Mouse (Mus musculus) c-Kit-positive CD71-negative TER-119-negative erythroid progenitor cells, embryonic 14.5 days (primary cell): ENCODE results near the gene Gstp2.

Source experiments
- DNase-seq: peaks from one replicate; pipeline ENCODE4 v3.0.0-alpha.2; 2013; ENCODE audit warnings: low read depth

Gstp2 gene

DNA sequence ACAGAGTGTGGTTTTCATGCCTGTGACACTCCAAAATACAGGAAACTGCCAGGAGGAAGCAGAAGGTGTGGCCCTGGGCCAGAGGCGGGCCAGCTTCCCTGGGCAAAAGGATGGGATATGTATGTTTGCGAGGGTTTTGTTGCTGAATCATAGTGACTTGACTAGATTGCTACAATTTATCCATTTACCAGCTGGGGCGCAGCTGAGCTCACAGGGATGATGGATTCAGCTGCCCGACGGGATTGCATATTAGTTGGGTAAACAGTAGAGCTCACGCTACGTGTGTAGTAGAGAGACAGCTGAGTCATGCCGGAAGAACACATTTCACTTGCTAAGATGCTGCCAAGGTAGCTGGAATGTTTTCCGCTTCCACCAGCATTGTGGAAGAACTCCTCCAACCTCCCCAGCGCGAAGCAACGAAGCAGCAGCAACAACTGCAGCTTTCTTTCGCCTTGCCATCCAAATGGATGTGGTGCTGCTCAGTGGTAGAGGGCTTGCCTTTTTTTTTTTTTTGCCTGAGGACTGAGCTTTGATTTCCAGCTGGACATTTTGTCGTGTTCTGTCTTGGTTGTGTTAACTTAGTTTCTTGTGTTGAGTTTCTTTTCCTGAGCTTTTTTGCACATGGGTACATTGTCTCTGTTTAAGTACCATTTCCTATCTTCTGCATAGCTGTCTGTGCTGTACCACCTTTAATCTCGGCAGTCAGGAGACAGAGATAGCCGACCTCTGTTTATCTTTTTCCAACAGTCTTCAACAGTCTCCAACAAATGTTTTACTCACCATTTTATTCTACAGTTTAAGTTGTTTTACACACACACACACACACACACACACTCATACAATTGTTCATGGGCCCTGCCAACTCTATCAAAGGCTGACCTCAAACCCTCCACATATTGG lies at the start of gene Gstp2:
Gstp2 (minus strand) TSS at position 58 of the 900 bp plus-strand sequence.
- no peak for DNase-seq

DNA sequence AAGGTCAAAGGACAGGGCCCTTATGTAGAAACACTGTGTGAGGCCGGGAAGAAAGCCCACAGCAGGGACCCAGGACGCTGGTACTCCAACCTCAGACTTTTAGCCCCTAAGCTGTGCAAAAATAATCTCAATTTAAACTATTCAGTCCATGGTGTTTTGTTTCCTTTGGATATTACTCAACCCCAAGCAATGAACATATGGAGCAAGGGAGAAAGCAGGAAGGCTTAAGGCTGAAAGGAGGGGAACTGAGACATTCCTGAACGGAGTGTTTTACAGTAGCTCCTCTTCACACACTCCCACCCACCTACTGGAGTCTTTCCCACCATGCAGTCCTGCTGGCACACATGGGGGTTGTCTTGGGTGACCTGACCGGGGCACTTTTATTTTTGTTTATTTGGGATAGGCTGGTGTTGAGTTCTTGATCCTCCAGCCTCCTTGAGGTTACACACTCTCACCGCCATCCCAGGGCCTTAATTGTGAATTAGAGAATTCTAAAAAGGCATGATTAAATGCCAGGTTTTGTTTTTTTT lies 49.0 kb upstream of the Gstp2 start:
- DNase-seq, result no peak

DNA sequence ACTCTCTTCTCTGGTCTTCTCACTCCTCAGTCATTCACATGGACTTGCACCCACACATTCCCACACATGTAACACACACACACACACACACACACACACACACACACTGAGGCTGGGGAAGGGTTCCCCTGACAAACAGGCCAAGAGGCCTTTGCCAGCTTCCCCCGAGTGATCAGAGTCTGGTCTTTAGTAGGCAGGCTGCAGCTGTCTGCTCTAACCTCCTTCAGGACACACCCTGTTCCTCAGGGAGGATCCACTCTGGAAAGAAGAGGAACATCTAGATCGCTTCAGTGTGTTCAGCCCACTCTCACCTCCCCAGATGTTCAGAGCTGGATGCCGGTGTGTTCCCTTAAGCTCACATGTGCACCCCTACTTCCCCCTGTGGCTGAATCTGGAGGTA lies 48.5 kb upstream of the Gstp2 start:
- DNase-seq, result no peak

DNA sequence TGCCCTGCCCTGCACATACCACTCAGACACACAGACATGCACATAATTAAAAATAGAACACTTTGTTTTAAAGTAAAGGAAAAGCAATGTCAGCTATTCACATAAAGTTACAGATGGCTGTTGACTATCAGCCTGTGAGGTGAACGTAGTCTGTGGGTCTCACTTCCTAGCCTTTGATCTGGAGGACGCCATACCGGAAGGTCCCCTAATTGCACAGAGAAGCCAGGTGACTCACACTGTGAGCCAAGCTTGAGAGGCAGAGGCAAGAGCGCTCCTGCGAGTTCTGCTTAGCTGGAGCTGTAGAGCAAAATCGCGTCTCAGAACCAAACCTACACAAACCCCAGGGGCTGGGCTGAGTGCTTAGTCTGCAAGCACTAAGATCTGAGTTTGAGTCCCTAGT lies 47.9 kb upstream of the Gstp2 start:
- no peak for DNase-seq

DNA sequence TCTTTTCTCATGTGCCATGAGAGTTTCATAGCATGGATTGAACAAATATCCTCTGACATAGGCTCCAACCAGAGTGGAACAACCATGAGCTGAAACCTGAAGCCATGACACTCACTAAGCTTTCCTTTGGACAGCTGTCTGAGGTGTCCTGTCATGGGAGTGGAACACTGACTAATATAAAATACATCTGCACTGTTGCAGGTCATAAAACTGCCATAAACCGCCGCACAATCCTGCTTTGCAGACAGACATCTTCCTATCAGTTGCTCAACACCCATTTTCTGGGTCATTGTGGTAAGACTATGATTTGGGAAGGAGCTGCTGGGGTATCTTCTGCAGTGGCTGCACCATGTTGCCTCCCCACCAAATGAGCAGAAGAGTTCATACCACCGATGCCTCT lies 46.9 kb upstream of the Gstp2 start:
- DNase-seq, result no peak

DNA sequence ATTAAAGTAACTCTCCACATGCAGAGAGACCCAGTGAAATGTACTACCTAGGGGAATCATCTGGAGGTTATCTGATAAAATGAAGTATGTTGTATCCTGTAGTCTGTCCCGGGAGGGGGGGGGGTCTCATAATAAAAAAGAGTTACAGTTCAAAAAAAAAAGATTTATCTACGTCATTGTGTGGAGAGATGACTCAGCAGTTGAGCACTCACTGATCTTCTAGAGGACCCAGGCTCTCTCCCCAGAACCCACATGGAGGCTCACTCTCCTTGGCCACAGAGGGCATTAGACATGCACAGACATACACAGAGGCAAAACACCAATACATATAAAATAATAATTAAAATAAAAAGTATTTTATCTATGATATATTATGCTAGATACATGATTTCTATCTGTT lies 45.6 kb upstream of the Gstp2 start:
- no peak for DNase-seq

DNA sequence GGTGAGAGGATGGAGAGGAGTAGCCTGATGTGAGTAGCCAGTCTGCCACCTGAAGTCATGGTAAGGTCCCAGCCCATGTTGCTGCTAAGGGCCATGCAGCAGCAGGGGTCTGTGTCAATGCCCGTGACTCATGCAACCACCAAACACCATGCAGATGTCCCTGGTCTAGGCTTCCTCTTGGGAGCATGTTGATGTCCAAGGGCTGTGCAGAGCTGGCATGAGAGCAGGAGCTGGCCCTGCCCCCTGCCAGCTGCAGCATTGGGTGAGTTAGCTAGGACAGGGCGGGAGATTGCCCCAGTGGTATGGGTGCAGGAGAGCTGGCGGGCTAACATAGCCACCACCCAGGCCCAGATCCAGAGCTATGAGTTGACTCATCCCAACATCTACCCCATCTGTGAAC lies 44.6 kb upstream of the Gstp2 start:
- DNase-seq, result no peak

DNA sequence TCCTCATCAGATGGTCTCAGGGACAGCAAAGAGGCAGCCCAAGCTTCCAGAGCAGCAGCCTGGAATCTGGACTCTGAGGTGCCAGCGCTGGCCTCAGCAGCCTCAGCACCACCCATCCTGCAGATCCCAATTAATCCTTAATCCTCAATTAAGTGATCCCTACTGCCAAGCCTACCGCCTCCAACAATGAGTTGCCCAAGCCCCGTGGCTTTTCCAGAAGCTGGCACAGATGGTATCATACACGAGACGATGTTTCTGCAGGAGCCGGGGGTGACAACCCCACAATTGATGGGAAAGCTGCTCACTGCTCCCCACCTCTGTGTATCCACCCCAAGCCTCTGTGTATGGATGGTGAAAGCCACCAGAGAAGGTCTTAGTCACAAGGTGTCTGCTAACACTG lies 43.3 kb upstream of the Gstp2 start:
- DNase-seq, result no peak

DNA sequence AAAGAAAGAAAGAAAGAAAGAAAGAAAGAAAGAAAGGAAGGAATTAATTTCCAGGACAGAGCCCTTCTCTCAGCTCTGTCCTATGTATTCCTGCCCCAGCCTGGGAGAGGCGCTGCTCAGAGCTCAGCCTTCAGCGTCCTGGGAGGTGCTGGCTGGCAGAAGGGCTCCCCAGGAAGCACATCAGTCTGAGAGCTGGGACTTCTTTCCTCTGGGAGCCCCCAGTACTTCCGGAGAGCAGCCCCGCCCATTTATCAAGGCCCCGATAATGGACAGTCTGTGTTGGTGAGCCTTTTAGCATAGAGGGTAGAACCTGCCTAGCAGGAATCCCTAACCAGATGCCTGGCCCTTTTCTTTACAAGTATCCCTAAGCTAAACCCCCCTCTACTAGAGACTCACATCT lies 42.3 kb upstream of the Gstp2 start:
- DNase-seq, result no peak

DNA sequence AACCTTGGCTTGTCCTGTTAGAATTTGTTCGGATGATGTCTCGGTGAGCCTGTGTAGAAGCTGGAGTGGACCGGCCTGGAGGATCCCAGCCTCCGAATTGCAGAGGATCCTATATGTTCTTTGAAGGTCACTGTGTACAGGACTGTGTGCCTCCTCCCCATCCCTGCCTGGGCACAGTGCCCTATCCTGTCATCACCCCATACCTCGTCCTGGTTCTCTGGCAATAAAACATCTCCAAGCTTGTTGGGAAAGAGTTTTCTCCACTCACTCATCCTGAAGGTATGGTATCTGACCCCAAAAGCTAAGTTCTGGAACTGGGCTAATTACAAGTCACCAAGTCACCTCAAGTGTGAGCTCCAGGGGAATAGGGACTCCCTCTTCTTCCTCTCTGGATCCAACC lies 41.3 kb upstream of the Gstp2 start:
- no peak for DNase-seq

DNA sequence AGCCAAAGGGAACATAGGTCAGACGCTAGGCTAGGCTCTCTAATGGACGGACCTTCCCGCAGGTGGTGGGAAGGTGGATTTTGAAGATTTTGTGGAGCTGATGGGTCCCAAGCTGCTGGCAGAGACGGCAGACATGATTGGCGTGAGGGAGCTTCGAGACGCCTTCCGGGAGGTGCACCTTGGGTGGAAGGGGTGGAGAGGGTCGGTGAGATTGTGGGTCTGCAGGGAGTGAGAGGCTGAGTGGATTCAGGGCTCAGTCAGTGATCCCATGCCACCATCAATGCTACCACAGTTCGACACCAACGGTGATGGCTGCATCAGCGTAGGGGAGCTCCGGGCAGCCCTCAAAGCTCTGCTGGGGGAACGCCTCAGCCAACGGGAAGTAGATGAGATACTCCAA lies 40.3 kb upstream of the Gstp2 start:
- DNase-seq, result no peak

DNA sequence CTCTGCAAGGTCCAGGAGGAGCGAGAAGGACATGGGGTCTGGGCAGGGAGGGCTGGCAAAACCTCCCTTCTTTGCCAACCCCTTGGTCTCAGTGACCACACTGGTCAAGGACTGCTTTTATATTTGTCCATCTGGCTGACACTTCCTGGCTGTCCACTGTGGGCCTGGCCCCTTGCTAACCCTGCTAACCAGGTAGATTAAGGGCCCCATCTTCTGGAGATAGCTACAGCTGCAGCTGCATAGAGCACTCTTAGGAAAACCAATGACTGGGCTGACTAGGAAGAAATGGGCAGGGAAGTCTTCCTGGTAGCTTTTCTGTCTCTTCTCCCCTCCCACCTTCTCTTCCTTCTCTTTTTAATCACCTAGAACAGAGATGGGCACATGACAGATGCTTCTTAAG lies 39.2 kb upstream of the Gstp2 start:
- no peak for DNase-seq

DNA sequence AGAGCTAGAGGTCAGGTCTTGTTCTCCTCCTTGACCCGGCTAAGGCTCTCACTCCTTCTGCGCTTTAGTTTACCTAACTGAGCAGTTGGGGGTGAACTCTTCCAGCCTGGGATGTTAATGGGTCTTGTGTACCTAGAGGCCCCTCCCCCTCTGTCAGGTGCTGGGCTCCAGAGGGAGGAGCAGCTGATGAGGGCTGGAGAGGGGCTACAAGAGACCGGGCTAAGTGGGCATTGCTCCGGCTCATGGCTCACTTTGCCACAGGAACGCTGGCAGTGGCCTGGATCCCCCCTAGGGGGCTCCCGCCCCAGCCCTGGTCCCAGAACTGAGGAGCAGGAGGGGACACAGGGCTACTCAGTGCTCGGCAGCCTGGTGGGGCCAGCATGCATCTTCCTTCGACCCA lies 38.0 kb upstream of the Gstp2 start:
- no peak for DNase-seq

DNA sequence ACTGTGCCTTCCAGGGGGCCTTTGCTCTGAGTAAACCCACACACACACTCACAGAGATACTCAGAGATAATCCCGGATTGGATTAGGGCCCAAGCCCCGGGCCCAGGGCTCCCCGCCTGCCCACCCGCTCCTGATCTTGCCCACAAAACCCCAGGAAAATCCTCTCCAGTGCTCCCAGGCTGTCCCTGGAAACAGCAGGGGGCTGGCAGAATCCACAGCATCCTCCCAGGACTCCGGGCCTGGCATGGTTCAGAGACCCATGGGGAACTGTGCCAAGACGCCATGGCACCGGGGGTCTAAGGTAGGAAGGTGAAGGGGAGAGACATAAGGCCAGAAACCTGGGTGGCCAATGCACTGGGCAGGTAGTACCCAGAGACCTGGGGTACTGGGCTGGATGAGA lies 37.5 kb upstream of the Gstp2 start:
- no peak for DNase-seq

DNA sequence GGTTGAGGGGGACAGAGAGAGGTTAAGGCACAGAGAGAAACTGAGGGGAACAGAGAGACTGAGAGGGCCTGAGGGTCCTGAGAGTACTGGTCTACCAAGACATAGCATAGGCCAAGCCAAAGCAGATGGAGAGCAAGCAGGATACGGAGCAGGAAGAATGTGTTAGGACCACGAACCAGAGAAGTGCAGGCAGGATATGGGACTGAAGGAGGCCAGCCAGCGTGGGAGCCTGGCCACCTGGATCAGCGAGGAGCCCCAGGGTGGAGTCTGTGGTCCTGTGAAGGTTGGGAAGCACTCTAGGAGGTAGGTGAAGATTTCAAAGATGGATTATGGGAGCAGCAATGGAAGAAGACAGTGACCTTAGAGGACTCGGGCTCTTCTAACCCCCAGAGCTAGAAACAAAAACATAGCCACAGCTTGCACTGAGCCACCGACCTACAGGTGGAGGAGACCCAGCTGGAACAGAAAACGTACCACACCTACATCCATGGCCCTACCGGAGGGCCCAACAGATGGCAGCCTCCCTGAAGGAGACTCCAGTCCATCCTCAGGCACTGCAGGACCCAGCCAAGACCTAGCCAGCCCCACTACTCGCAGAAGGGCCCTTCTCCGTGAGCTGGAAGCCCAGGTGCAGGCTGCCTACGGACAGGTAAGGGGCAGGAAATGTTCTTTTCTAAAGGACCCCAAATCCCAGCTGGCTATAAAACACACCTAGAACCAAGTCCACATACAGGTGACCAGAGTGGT lies 36.6 kb upstream of the Gstp2 start:
- no peak for DNase-seq

DNA sequence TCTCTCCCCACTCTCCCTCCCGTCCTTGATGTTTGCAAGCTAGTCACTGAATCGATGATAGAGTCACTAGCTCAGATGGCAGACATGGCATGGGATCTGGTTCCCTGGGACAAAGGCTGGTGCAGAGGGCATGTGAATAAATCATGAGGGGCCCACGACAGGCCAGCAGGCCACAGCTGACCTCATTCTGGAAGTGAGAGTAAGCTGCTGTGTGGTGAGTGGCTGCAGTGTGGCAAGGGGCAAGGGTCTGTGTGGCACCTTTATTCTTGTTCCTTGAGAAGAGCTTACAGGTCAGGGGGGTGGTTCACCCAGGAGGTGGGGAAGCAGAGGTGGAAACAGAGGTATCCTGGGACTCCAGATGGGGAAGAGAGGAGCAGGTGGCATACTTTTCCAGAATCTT lies 35.6 kb upstream of the Gstp2 start, which contains the start of gene Cabp2:
Cabp2 (plus strand) TSS at position 185 of the 400 bp plus-strand sequence.
- DNase-seq, result no peak

DNA sequence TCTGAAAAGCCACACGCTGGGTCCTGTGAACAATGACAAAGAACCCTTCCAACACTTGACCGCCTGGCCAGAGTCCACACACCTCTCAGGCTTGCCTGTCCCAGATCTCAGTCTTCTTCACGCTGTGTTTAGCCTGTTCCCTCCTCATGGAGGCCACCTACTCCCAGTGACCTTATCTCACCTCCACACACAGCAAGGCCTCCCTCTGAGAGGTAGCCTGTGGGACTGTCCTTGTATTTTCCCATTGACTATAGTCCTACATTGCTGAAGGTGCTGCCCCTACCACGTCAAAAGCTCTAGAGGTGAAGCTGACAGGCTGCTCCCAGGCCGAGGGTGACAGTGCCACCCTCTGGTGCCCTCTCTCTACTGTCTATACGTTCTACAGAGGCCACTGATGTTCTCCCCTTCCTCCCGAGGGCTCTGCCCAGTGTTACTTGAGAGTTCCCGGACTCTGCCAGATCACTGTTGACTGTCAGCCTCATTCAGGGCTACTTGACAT lies 34.7 kb upstream of the Gstp2 start:
- no peak for DNase-seq

DNA sequence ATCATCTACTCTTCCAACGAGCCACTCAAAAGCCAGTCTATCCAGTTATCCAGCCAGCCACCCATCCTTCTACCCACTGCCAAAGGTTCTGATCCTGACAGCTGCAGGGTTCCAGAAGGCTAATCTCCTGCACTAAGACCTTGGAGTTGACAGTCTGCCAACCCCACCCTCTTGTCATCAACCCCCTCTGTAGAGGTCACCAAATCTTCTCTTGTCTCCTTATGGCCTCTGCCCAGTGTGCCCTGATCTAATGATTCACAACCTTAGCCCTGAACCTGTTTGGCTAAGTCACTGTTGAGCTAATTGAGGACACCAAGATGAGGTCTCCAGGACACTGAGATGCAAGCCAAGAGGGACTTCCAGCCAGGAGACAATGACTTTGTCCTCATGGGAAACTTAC lies 33.8 kb upstream of the Gstp2 start:
- no peak for DNase-seq

DNA sequence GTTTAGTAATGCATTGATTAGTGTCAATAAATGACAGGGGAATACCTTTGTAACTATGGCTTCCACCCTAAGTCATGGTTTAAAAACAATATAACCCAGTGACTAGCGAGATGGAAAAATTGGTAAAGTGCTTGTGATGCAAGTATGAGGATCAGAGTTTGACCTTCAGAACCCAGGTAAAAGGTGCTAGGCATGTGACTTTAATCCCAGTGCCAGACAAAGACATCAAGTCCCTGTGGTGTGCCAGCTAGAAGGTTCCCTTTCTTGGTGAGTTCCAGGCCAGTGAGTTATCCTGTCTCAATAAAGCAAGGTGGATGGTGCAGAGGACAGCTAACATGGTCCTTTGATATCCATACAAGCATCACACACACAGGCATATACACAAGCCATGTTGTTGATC lies 29.7 kb upstream of the Gstp2 start:
- no peak for DNase-seq

DNA sequence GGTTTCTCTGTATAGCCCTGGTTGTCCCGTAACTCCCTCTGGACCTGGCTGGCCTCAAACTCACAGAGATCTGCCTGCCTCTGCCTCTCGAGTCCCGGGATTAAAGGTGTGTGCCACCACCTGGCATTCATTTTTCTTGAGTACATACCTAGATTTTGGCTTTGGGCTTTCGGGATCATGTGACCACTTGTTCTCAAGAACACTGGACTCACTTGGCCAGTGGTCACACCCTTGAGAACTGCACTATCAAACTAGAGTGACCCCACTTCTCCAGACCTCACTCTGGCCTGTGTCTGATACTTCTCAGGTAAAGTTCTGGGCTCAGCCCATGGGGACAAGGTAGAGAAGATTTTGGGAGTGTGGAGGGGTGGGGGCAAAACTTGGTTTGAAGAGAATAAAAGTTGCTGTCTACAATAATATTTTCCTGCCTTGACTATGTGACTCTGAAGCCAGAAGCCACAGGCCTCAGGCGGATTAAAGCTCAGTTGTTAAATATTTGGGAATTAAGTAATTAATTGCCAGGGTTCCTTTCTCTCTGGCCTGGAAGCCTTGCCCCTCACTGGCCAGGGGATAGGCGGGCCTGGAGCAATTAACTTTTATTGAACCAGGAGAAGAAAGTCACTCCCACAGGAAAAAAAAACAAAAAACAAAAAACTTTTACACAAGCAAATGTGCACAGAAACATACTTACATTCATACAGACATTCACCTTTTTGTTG lies 27.0 kb upstream of the Gstp2 start:
- DNase-seq, result no peak

DNA sequence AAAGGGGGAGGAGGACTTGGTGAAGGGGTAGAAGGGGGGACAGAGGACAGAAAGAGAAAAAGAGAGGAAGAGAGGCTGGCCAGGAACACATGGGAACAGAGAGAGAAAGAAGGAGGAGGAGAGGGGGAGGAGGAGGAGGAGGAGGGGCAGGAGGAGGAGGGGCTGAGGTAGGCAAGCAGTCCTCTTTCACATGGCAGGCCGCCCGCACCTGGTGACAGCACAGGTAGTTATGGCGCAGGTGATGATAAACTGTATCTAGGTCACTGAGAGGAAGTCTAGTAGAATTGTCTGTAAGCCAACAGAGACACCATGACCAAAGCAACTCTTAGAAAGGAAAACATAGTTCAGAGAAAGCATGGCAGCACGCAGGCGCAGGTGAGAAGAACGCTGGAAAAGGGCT lies 25.6 kb upstream of the Gstp2 start:
- no peak for DNase-seq

DNA sequence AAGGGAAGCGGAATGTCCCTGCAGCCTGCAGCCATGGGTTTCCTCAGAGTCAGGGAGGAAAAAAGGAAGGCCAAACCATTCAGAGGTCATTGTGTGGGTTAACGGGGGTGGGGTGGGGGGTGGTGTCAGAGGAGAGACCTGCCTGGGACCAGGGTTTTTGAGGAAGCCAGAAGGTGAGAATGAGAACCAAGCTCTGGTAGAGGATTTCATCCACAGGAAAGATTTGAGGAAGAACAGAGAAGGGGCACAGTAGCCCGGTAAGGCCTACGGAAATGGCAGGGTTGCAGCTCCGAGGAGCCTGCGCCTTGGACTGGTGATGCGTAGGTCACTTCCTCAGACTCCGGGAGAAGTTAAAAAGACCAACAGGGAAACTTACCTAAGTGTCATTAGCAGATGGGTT lies 24.9 kb upstream of the Gstp2 start:
- DNase-seq, result no peak
